Mouse (Mus musculus) lung, embryonic 15.5 days (tissue): Measurements from ENCODE around the gene Lhx5. TPM values are rescaled to one million over a fixed set of nuclear protein-coding genes. Genes with fewer than 3 reads are reported as not detected.

ENCODE experiments used
- ATAC-seq: fragments of 200-750 bp; cut with Nextera tagmentation; 2 replicates; pipeline ENCODE4 v1.8.0; 2017; ENCODE audit warnings: moderate number of reproducible peaks, borderline replicate concordance; ENCODE audit not compliant: low FRiP score, low TSS enrichment; ENCODE audit errors: extremely low read depth
- H3K27ac ChIP-seq: fragments of 300-500 bp; sonication (generic); 2 replicates; pipeline ENCODE4 v1.5.1; 2015; ENCODE audit warnings: moderate library complexity, mild to moderate bottlenecking, inconsistent platforms
- H3K27me3 ChIP-seq: fragments of 300-500 bp; sonication (generic); 2 replicates; pipeline ENCODE4 v1.6.1; 2015; ENCODE audit warnings: inconsistent platforms
- H3K36me3 ChIP-seq: fragments of 300-500 bp; sonication (generic); 2 replicates; pipeline ENCODE4 v1.6.1; 2015; ENCODE audit warnings: inconsistent platforms
- H3K4me1 ChIP-seq: fragments of 300-500 bp; sonication (generic); 2 replicates; pipeline ENCODE4 v1.6.1; 2015; ENCODE audit warnings: inconsistent platforms
- H3K4me2 ChIP-seq: fragments of 300-500 bp; sonication (generic); 2 replicates; pipeline ENCODE4 v1.6.1; 2015; ENCODE audit warnings: inconsistent platforms, mild to moderate bottlenecking, moderate library complexity
- H3K4me3 ChIP-seq: fragments of 300-500 bp; sonication (generic); 2 replicates; pipeline ENCODE4 v1.5.1; 2015; ENCODE audit warnings: mild to moderate bottlenecking, inconsistent platforms
- H3K9ac ChIP-seq: fragments of 300-500 bp; sonication (generic); 2 replicates; pipeline ENCODE4 v1.6.1; 2015; ENCODE audit warnings: inconsistent platforms
- H3K9me3 ChIP-seq: fragments of 300-500 bp; sonication (generic); 2 replicates; pipeline ENCODE4 v1.6.1; 2016; ENCODE audit warnings: inconsistent platforms
- WGBS: fragments of 180-500 bp; shearing (Covaris S2); methylation state at CpG from one replicate; pipeline ENCODE4 v1.1.7; 2015; 5-methylcytosine and 5-hydroxymethylcytosine counted together
- polyA plus RNA-seq: library from polyadenylated mRNA; unstranded; fragments of >200 nt; fragmentation: Nextera tagmentation; extraction: Ambion mirVana; gene quantifications from 2 replicates; pipeline ENCODE4 v1.2.1, GENCODE M21; 2015

Gene Lhx5
- polyA plus RNA-seq, 1 experiment from 2014 or later, result 0.05 TPM

GRCm38 (mm10) chr5:120471538-120471937 is 40.0 kb downstream of the Lhx5 start:
- H3K4me2 ChIP-seq, result no peak overlapping the region
- ATAC-seq, result no peak
- no peaks in the 10 kb centered on the region for H3K36me3 ChIP-seq
- H3K4me1 ChIP-seq, result no peaks in the 10 kb centered on the region
- no peaks in the 10 kb centered on the region for H3K9me3 ChIP-seq
- no peak overlapping the region for H3K9ac ChIP-seq
- no peak overlapping the region for H3K4me3 ChIP-seq
- WGBS, result 24% methylated on average over 4 of the region's 4 CpGs
- no peaks in the 10 kb centered on the region for H3K27me3 ChIP-seq
- H3K27ac ChIP-seq, result no peak overlapping the region

- H3K4me1 ChIP-seq, result no peaks in the 10 kb centered on the region
- no peaks in the 10 kb centered on the region for H3K36me3 ChIP-seq
- H3K9me3 ChIP-seq, result no peaks in the 10 kb centered on the region
- H3K27ac ChIP-seq, result no peak within 1 kb of the TSS
- H3K27me3 ChIP-seq, result no peaks in the 10 kb centered on the region
- no peak for ATAC-seq
- 55% methylated on average over 8 of the region's 8 CpGs for WGBS
- H3K9ac ChIP-seq, result no peak within 1 kb of the TSS
- H3K4me2 ChIP-seq, result no peak within 1 kb of the TSS
- H3K4me3 ChIP-seq, result no peak within 1 kb of the TSS
These were observed 41.3 kb downstream of the Lhx5 start, which contains the start of gene Sdsl for GRCm38 (mm10) chr5:120472770-120473169. Gene Sdsl, minus strand, starts transcription at chr5:120472810.

GRCm38 (mm10) chr5:120473361-120473760 is 41.9 kb downstream of the Lhx5 start:
- Histone ChIP-seq H3K4me1 (no peaks in the 10 kb centered on the region), H3K27me3 (no peaks in the 10 kb centered on the region), H3K4me2 (no peak overlapping the region), H3K9ac (no peak overlapping the region), H3K36me3 (no peaks in the 10 kb centered on the region), H3K9me3 (no peaks in the 10 kb centered on the region), H3K27ac (no peak overlapping the region), H3K4me3 (no peak overlapping the region)
- ATAC-seq, result no peak
- WGBS, result 86% methylated on average over 2 of the region's 2 CpGs

GRCm38 (mm10) chr5:120475861-120476260 is 44.4 kb downstream of the Lhx5 start:
- H3K4me1 ChIP-seq, result no peaks in the 10 kb centered on the region
- H3K27me3 ChIP-seq, result no peaks in the 10 kb centered on the region
- no peak overlapping the region for H3K27ac ChIP-seq
- no peak for ATAC-seq
- H3K36me3 ChIP-seq, result no peaks in the 10 kb centered on the region
- WGBS, result 54% methylated on average over 8 of the region's 8 CpGs
- H3K9me3 ChIP-seq, result no peaks in the 10 kb centered on the region
- H3K4me3 ChIP-seq, result no peak overlapping the region
- no peak overlapping the region for H3K4me2 ChIP-seq
- H3K9ac ChIP-seq, result no peak overlapping the region

GRCm38 (mm10) chr5:120476296-120476695 is 44.8 kb downstream of the Lhx5 start, which contains the start of gene Sds:
Gene Sds, plus strand, starts transcription at chr5:120476526.
- Histone ChIP-seq H3K4me3 (no peak within 1 kb of the TSS), H3K9ac (no peak within 1 kb of the TSS), H3K27me3 (no peaks in the 10 kb centered on the region), H3K4me1 (no peaks in the 10 kb centered on the region), H3K27ac (no peak within 1 kb of the TSS), H3K9me3 (no peaks in the 10 kb centered on the region), H3K4me2 (no peak within 1 kb of the TSS), H3K36me3 (no peaks in the 10 kb centered on the region)
- ATAC-seq, result no peak
- WGBS, result 7% methylated on average over 13 of the region's 13 CpGs

GRCm38 (mm10) chr5:120477993-120478392 is 46.5 kb downstream of the Lhx5 start:
- no peaks in the 10 kb centered on the region for H3K4me1 ChIP-seq
- 84% methylated on average over 5 of the region's 5 CpGs for WGBS
- ATAC-seq, result no peak
- H3K27me3 ChIP-seq, result no peaks in the 10 kb centered on the region
- H3K27ac ChIP-seq, result no peak overlapping the region
- no peaks in the 10 kb centered on the region for H3K9me3 ChIP-seq
- H3K4me3 ChIP-seq, result no peak overlapping the region
- H3K4me2 ChIP-seq, result no peak overlapping the region
- H3K36me3 ChIP-seq, result no peaks in the 10 kb centered on the region
- H3K9ac ChIP-seq, result no peak overlapping the region

- Histone ChIP-seq H3K36me3 (0 out of 2 replicates have a peak, but pooled peaks cover 3% of the 10 kb centered on the region), H3K4me1 (no peaks in the 10 kb centered on the region), H3K9ac (no peak overlapping the region), H3K4me2 (no peak overlapping the region), H3K27ac (no peak overlapping the region), H3K27me3 (no peaks in the 10 kb centered on the region), H3K9me3 (no peaks in the 10 kb centered on the region), H3K4me3 (no peak overlapping the region)
- no peak for ATAC-seq
- 57% methylated on average over 4 of the region's 4 CpGs for WGBS
These were observed 48.0 kb downstream of the Lhx5 start for GRCm38 (mm10) chr5:120479538-120479937.

- Histone ChIP-seq H3K36me3 (peaks cover 7% of the 10 kb centered on the region; the same call in 1 of the 2 replicates), H3K27ac (no peak overlapping the region), H3K9ac (no peak overlapping the region), H3K27me3 (no peaks in the 10 kb centered on the region), H3K9me3 (no peaks in the 10 kb centered on the region), H3K4me1 (no peaks in the 10 kb centered on the region), H3K4me2 (no peak overlapping the region), H3K4me3 (no peak overlapping the region)
- 63% methylated on average over 9 of the region's 9 CpGs for WGBS
- ATAC-seq, result no peak
These were observed 49.7 kb downstream of the Lhx5 start for GRCm38 (mm10) chr5:120481205-120481604.

- Histone ChIP-seq H3K9ac (no peak overlapping the region), H3K4me1 (no peaks in the 10 kb centered on the region), H3K4me3 (no peak overlapping the region), H3K9me3 (no peaks in the 10 kb centered on the region), H3K27ac (no peak overlapping the region), H3K36me3 (peaks cover 17% of the 10 kb centered on the region; the same call in 1 of the 2 replicates), H3K27me3 (no peaks in the 10 kb centered on the region), H3K4me2 (no peak overlapping the region)
- 68% methylated on average over 19 of the region's 19 CpGs for WGBS
- no peak for ATAC-seq
These were observed 51.9 kb downstream of the Lhx5 start for GRCm38 (mm10) chr5:120483399-120483798.

GRCm38 (mm10) chr5:120487844-120488243 is 56.3 kb downstream of the Lhx5 start:
- no peaks in the 10 kb centered on the region for H3K4me1 ChIP-seq
- peaks cover 25% of the 10 kb centered on the region; the same call in 1 of the 2 replicates for H3K36me3 ChIP-seq
- no peak overlapping the region for H3K27ac ChIP-seq
- no peak overlapping the region for H3K4me2 ChIP-seq
- H3K9ac ChIP-seq, result no peak overlapping the region
- no peak for ATAC-seq
- H3K27me3 ChIP-seq, result no peaks in the 10 kb centered on the region
- no peak overlapping the region for H3K4me3 ChIP-seq
- 68% methylated on average over 8 of the region's 8 CpGs for WGBS
- no peaks in the 10 kb centered on the region for H3K9me3 ChIP-seq

- no peak overlapping the region for H3K9ac ChIP-seq
- no peak overlapping the region for H3K4me3 ChIP-seq
- H3K27me3 ChIP-seq, result no peaks in the 10 kb centered on the region
- no peaks in the 10 kb centered on the region for H3K9me3 ChIP-seq
- no peak overlapping the region for H3K27ac ChIP-seq
- ATAC-seq, result no peak
- peaks cover 22% of the 10 kb centered on the region; the same call in 1 of the 2 replicates for H3K36me3 ChIP-seq
- WGBS, result 72% methylated on average over 8 of the region's 8 CpGs
- no peak overlapping the region for H3K4me2 ChIP-seq
- H3K4me1 ChIP-seq, result no peaks in the 10 kb centered on the region
These were observed 59.2 kb downstream of the Lhx5 start for GRCm38 (mm10) chr5:120490679-120491192.
